Mouse (Mus musculus) A20 (cell line): ENCODE data around the gene Cdcp2.
A peak's percentile ranks its signal among the peaks of the same experiment; 100 is the strongest.

Source experiments
- DNase-seq: peaks from one replicate; pipeline ENCODE4 v3.0.0-alpha.2; 2011; ENCODE audit warnings: low read depth, low spot score

Cdcp2 gene

GRCm38 (mm10) chr4:107096841-107097373 is at the start of gene Cdcp2:
Gene Cdcp2 (plus strand): TSS chr4:107096891.
- DNase-seq = no peak

- DNase-seq = no peak
Measured at GRCm38 (mm10) chr4:107047806-107048205, 48.9 kb upstream of the Cdcp2 start.

- DNase-seq = peak; percentile 70
Measured at GRCm38 (mm10) chr4:107048568-107049162, 48.0 kb upstream of the Cdcp2 start.

GRCm38 (mm10) chr4:107051889-107052288 is 44.8 kb upstream of the Cdcp2 start:
- no peak for DNase-seq

GRCm38 (mm10) chr4:107052962-107053553 is 43.6 kb upstream of the Cdcp2 start:
- DNase-seq = peak; percentile 56

GRCm38 (mm10) chr4:107056088-107056487 is 40.6 kb upstream of the Cdcp2 start:
- DNase-seq = no peak

- no peak for DNase-seq
Measured at GRCm38 (mm10) chr4:107058346-107058745, 38.3 kb upstream of the Cdcp2 start.

GRCm38 (mm10) chr4:107058781-107059180 is 37.9 kb upstream of the Cdcp2 start:
- DNase-seq = no peak

GRCm38 (mm10) chr4:107061560-107061959 is 35.1 kb upstream of the Cdcp2 start:
- no peak for DNase-seq

- DNase-seq = no peak
Measured at GRCm38 (mm10) chr4:107063214-107063613, 33.5 kb upstream of the Cdcp2 start.

- DNase-seq = no peak
Measured at GRCm38 (mm10) chr4:107064394-107065098, 32.1 kb upstream of the Cdcp2 start.

- DNase-seq = peak; percentile 96
Measured at GRCm38 (mm10) chr4:107066252-107067124, 30.2 kb upstream of the Cdcp2 start, which contains the start of the genes Mrpl37 and Cyb5rl. Gene Mrpl37 (minus strand): TSS chr4:107066868. Gene Cyb5rl (plus strand): TSS chr4:107066988.

- no peak for DNase-seq
Measured at GRCm38 (mm10) chr4:107067151-107067840, 29.4 kb upstream of the Cdcp2 start.

- peak; percentile 36 for DNase-seq
Measured at GRCm38 (mm10) chr4:107072343-107072742, 24.3 kb upstream of the Cdcp2 start.

GRCm38 (mm10) chr4:107075456-107075855 is 21.2 kb upstream of the Cdcp2 start:
- DNase-seq = no peak

GRCm38 (mm10) chr4:107078894-107079293 is 17.8 kb upstream of the Cdcp2 start:
- no peak for DNase-seq

GRCm38 (mm10) chr4:107079716-107080115 is 17.0 kb upstream of the Cdcp2 start:
- no peak for DNase-seq

GRCm38 (mm10) chr4:107082185-107082584 is 14.5 kb upstream of the Cdcp2 start:
- DNase-seq = no peak

- DNase-seq = no peak
Measured at GRCm38 (mm10) chr4:107083126-107083525, 13.6 kb upstream of the Cdcp2 start.

GRCm38 (mm10) chr4:107084343-107084742 is 12.3 kb upstream of the Cdcp2 start:
- DNase-seq = no peak

- DNase-seq = no peak
Measured at GRCm38 (mm10) chr4:107084858-107085257, 11.8 kb upstream of the Cdcp2 start.
